Mouse (Mus musculus) CH12.LX (cell line): Measurements from ENCODE around the gene Igsf21. TPM values are rescaled to one million over a fixed set of nuclear protein-coding genes. Genes with fewer than 3 reads are reported as not detected.
A peak's percentile ranks its signal among the peaks of the same experiment; 100 is the strongest.

ENCODE experiments used
- DNase-seq: peaks from one replicate; pipeline ENCODE4 v3.0.0-alpha.2; 2013; ENCODE audit errors: extremely low read depth
- H3K27ac ChIP-seq: 2 replicates; pipeline ENCODE4 v1.5.1; 2012; ENCODE audit warnings: low read depth, mild to moderate bottlenecking, control low read depth, moderate library complexity; ENCODE audit not compliant: insufficient read depth
- H3K27me3 ChIP-seq: replicated peaks from 2 replicates; pipeline ENCODE3; 2012; ENCODE audit warnings: inconsistent platforms
- H3K36me3 ChIP-seq, 2 experiments: replicated peaks in 1 of 2; 2 replicates each; pipeline versions ENCODE3 to v1.6.1; 2012; ENCODE audit warnings: inconsistent platforms in 1 of 2, low read length in 1 of 2, mild to moderate bottlenecking in 1 of 2, mixed read lengths in 1 of 2, moderate library complexity in 1 of 2; ENCODE audit not compliant: control insufficient read depth in 1 of 2, insufficient read depth in 1 of 2
- H3K4me1 ChIP-seq, 2 experiments: 2 replicates each; pipeline ENCODE4 v1.6.1; 2012; ENCODE audit warnings: inconsistent platforms in 1 of 2, moderate library complexity in 1 of 2; ENCODE audit not compliant: insufficient read depth in 2 of 2, control insufficient read depth in 1 of 2
- H3K4me2 ChIP-seq: 2 replicates; pipeline ENCODE4 v1.6.1; 2012; ENCODE audit warnings: low read depth, mild to moderate bottlenecking, control low read depth; ENCODE audit not compliant: poor library complexity, insufficient read depth, severe bottlenecking
- H3K4me3 ChIP-seq, 3 experiments: fragments of 150-350 bp in 1 of 3; sonication (generic) in 1 of 3; replicated peaks in 1 of 3; 2 replicates each; pipeline versions ENCODE3 to v1.5.1; 2011 to 2012; ENCODE audit warnings: low read depth in 2 of 3, low read length in 2 of 3, mild to moderate bottlenecking in 2 of 3, moderate library complexity in 2 of 3, control low read depth in 1 of 3, improper control_type of control experiment in 1 of 3, inconsistent platforms in 1 of 3, mixed read lengths in 1 of 3; ENCODE audit not compliant: poor library complexity in 1 of 3
- H3K79me2 ChIP-seq: replicated peaks from 2 replicates; pipeline ENCODE4 v1.6.1; 2012; ENCODE audit warnings: mild to moderate bottlenecking, moderate library complexity; ENCODE audit not compliant: control insufficient read depth, poor library complexity, insufficient read depth, severe bottlenecking; ENCODE audit errors: extremely low read depth
- H3K9ac ChIP-seq: 2 replicates; pipeline ENCODE4 v1.6.1; 2012; ENCODE audit warnings: low read depth, mild to moderate bottlenecking, control low read depth, moderate library complexity; ENCODE audit not compliant: insufficient read depth
- H3K9me3 ChIP-seq: replicated peaks from 2 replicates; pipeline ENCODE3; 2012; ENCODE audit warnings: low read length, inconsistent platforms, mixed read lengths
- CHD2 ChIP-seq: IDR thresholded peaks from 2 replicates; pipeline ENCODE4 v1.6.1; 2011; ENCODE audit warnings: low read length, improper control_type of control experiment
- CTCF ChIP-seq, 2 experiments: IDR thresholded peaks in 1 of 2; conservative IDR thresholded peaks in 1 of 2; 2 replicates each; pipeline ENCODE4 v1.5.1; 2011 to 2012; ENCODE audit warnings: low read depth in 2 of 2, low read length in 2 of 2, improper control_type of control experiment in 1 of 2, inconsistent platforms in 1 of 2, mild to moderate bottlenecking in 1 of 2, moderate library complexity in 1 of 2
- E2F4 ChIP-seq: IDR thresholded peaks from 2 replicates; pipeline ENCODE4 v1.6.1; 2011; ENCODE audit warnings: low read depth, low read length, improper control_type of control experiment; ENCODE audit not compliant: insufficient replicate concordance
- ELF1 ChIP-seq: IDR thresholded peaks from 2 replicates; pipeline ENCODE4 v1.6.1; 2014; ENCODE audit warnings: low read depth, mild to moderate bottlenecking, inconsistent platforms, low read length, improper control_type of control experiment
- EP300 ChIP-seq: IDR thresholded peaks from 2 replicates; pipeline ENCODE4 v1.6.1; 2011; ENCODE audit warnings: low read length, improper control_type of control experiment
- KAT2A ChIP-seq: IDR thresholded peaks from 2 replicates; pipeline ENCODE4 v1.6.1; 2012; ENCODE audit warnings: low read length, improper control_type of control experiment, inconsistent platforms; ENCODE audit not compliant: insufficient replicate concordance
- MAFK ChIP-seq: IDR thresholded peaks from 2 replicates; pipeline ENCODE4 v1.6.1; 2011; ENCODE audit warnings: low read length, improper control_type of control experiment; ENCODE audit not compliant: insufficient replicate concordance
- MAX ChIP-seq: IDR thresholded peaks from 2 replicates; pipeline ENCODE4 v1.6.1; 2011; ENCODE audit warnings: low read length, improper control_type of control experiment
- MAZ ChIP-seq: IDR thresholded peaks from 2 replicates; pipeline ENCODE4 v1.6.1; 2012; ENCODE audit warnings: low read depth, mild to moderate bottlenecking, inconsistent platforms, low read length, improper control_type of control experiment, moderate library complexity
- PAX5 ChIP-seq: IDR thresholded peaks from 2 replicates; pipeline ENCODE4 v1.6.1; 2012; ENCODE audit warnings: low read length, inconsistent platforms, mixed read lengths
- POLR2A ChIP-seq: IDR thresholded peaks from 2 replicates; pipeline ENCODE4 v1.6.1; 2011; ENCODE audit warnings: low read depth, mild to moderate bottlenecking, improper control_type of control experiment, low read length
- POLR2AphosphoS2 ChIP-seq: IDR thresholded peaks from 2 replicates; pipeline ENCODE4 v1.6.1; 2011; ENCODE audit warnings: low read depth, low read length, improper control_type of control experiment
- SMC3 ChIP-seq: IDR thresholded peaks from 2 replicates; pipeline ENCODE4 v1.6.1; 2011; ENCODE audit warnings: low read depth, low read length, improper control_type of control experiment
- TBP ChIP-seq: conservative IDR thresholded peaks from 2 replicates; pipeline ENCODE4 v1.6.1; 2011; ENCODE audit warnings: low read depth, low read length, improper control_type of control experiment
- ZC3H11A ChIP-seq: IDR thresholded peaks from 2 replicates; pipeline ENCODE4 v1.6.1; 2012; ENCODE audit warnings: low read depth, mild to moderate bottlenecking, inconsistent platforms, low read length, improper control_type of control experiment
- ZKSCAN1 ChIP-seq: IDR thresholded peaks from 2 replicates; pipeline ENCODE4 v1.6.1; 2012; ENCODE audit warnings: low read depth, inconsistent platforms, low read length, improper control_type of control experiment, borderline replicate concordance
- ZMIZ1 ChIP-seq: IDR thresholded peaks from 2 replicates; pipeline ENCODE4 v1.6.1; 2012; ENCODE audit warnings: low read depth, mild to moderate bottlenecking, inconsistent platforms, low read length, improper control_type of control experiment
- dilution Hi-C: fragments of 300-500 bp; cut with MboI; formaldehyde crosslinking; loops from 2 replicates; pipeline ENCODE4 v1.14.3; 2020; ENCODE audit warnings: low sequenced_read_pairs; ENCODE audit not compliant: extremely low pct_unique_long_range_greater_than_20kb, extremely low pct_ligation_motif_present
- in situ Hi-C: fragments of 300-500 bp; cut with MboI; formaldehyde crosslinking; loops from 3 replicates; pipeline ENCODE4 v1.14.3; 2019; ENCODE audit warnings: low sequenced_read_pairs, low pct_ligation_motif_present, low pct_unique_long_range_greater_than_20kb, mixed read lengths
- polyA plus RNA-seq: library from polyadenylated mRNA; unstranded; fragments of >175 nt; gene quantifications from 2 replicates; pipeline ENCODE4 v1.2.1, GENCODE M21; 2012; ENCODE audit warnings: low read depth; ENCODE audit not compliant: insufficient read length
- total RNA-seq, 2 experiments: library from RNA; depleted of rRNA; stranded (reverse); fragments of 300-350 nt in 1 of 2; fragments of >200 nt in 1 of 2; gene quantifications; 2 replicates each; pipeline ENCODE4 v1.2.3; 2012 to 2014

The Igsf21 gene
- total and polyA plus RNA-seq, 3 experiments = not detected

DNA sequence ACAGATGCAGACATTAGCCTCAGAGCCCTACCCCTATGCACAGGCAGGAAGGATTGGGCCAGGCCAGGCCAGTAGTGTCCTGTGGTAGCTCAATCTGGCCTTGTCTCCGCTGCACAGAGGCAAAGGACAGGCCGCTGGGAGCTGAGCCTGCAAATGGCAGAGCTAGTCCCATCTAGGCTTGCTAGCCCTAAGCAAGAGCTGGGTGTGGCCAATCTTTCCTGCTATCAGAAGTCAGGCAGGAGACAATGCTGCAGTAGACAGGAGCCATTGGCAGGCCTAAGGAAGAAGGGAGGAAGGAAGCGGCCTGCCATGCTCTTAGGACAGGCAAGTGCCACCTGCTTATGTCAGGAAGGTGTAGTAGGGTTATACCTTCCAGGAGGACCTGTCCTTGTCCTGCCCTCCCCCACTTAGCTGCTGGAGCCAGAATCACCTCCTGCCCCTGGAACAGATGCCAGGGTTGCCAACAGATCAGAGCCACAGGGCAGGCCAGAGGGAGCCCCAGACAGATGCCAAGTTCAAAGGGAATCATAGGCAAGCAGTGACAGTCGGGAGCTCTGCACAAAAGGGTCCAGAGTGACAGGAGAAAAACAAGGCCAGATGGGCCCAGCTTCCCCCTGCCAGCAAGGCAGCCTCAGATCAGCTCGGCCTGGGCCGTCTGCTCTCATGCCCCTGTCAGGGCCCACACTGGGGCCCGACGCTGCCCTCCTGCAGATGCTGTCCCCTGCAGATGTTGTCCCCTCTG lies 59.0 kb downstream of the Igsf21 start:
- Histone ChIP-seq H3K27ac (no peak overlapping the region), H3K36me3 (no peaks in the 10 kb centered on the region), H3K9me3 (peaks cover 4% of the 10 kb centered on the region), H3K9ac (no peak overlapping the region), H3K79me2 (no peaks in the 10 kb centered on the region), H3K4me2 (no peak overlapping the region), H3K4me1 (no peaks in the 10 kb centered on the region), H3K27me3 (peaks cover 24% of the 10 kb centered on the region), H3K4me3 (no peak overlapping the region)
- in situ Hi-C loops = no loop called here
- dilution Hi-C loops = no loop called here
- DNase-seq = no peak
- no peak for TF ChIP-seq POLR2AphosphoS2
- no peak for TF ChIP-seq EP300
- TF ChIP-seq CTCF (conservative IDR thresholded peaks at IDR 0.05 in 1 of 2, IDR thresholded peaks at IDR 0.05 in 1 of 2; ENCODE audit: low read depth in 2 of 2, low read length in 2 of 2) = no peak
- no peak for TF ChIP-seq ELF1
- TF ChIP-seq ZMIZ1 = no peak
- TF ChIP-seq MAZ = no peak
- no peak for TF ChIP-seq E2F4
- TF ChIP-seq ZC3H11A = no peak
- no peak for TF ChIP-seq TBP
- TF ChIP-seq MAFK = no peak
- no peak for TF ChIP-seq MAX
- TF ChIP-seq KAT2A = no peak
- no peak for TF ChIP-seq POLR2A
- TF ChIP-seq SMC3 = no peak
- no peak for TF ChIP-seq ZKSCAN1
- no peak for TF ChIP-seq CHD2

- no peak for DNase-seq
- Histone ChIP-seq H3K9ac (no peak overlapping the region), H3K9me3 (peaks cover 33% of the 10 kb centered on the region), H3K27me3 (peaks cover 13% of the 10 kb centered on the region), H3K36me3 (no peaks in the 10 kb centered on the region), H3K27ac (no peak overlapping the region), H3K4me2 (no peak overlapping the region), H3K4me1 (no peaks in the 10 kb centered on the region), H3K4me3 (no peak overlapping the region), H3K79me2 (no peaks in the 10 kb centered on the region)
- dilution Hi-C loops = no loop called here
- in situ Hi-C loops = no loop called here
- TF ChIP-seq PAX5 (no peak), CTCF (conservative IDR thresholded peaks at IDR 0.05 in 1 of 2, IDR thresholded peaks at IDR 0.05 in 1 of 2; ENCODE audit: low read depth in 2 of 2, low read length in 2 of 2) (peak in 1 of 2 experiments; percentile 15; a peak in 1 of 4 replicates)
- TF ChIP-seq, all 38 proteins: peak for 1
Measured at GRCm38 (mm10) chr4:140179576-140179975, 67.0 kb downstream of the Igsf21 start.
